22 mouse cellular contexts compared by ENCODE assay signal in the genomic region with DNA sequence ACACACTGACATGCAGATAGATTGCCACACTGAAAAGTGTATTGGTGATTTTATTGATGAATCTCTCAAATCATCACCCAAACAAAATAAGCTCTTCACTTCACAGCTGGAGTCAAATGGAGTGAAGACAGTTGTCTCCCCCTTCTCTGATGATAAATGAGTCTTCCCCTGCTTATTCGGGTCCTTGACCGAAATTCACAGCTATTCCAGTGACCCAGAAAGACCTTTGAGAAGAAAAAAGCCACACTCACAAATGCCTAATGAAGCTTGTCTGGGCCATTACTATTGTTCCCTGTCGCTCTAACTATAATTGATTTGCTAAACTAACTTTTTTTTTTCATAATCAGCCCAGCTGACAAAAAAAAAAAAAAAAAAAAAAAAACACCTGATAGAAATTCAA.
DNase-seq lines count a peak whose midpoint lies in the region; ATAC-seq and TF ChIP-seq lines count a peak whose summit lies in the region.
"Had no signal": no experiment of that assay in that cellular context is flagged by ENCODE, and none has a peak within 500 bp of the region (broad histone marks: within the 10 kb centered on the region; RNA-seq: fewer than 3 reads in every experiment).

No protein-coding gene starts in this region.

- H3K4me3 ChIP-seq in forebrain, embryonic 12.5 days (replicated peaks): no peak overlapping the region
- H3K4me3 ChIP-seq in forebrain, embryonic 16.5 days (replicated peaks; ENCODE audit: low read length): no peak overlapping the region
- no peak overlapping the region for H3K4me3 ChIP-seq in kidney, postnatal 0 days (replicated peaks; ENCODE audit: low read depth, low read length)
- H3K4me3 ChIP-seq: embryonic facial prominence, embryonic 12.5 days; forebrain, embryonic 13.5 days; gastrocnemius, adult 2 months; heart, embryonic 13.5 days had no signal

- no peaks in the 10 kb centered on the region for H3K36me3 ChIP-seq in forebrain, embryonic 12.5 days (replicated peaks)
- no peaks in the 10 kb centered on the region for H3K36me3 ChIP-seq in forebrain, embryonic 16.5 days (ENCODE audit: control insufficient read depth, insufficient read depth)
- H3K36me3 ChIP-seq in kidney, postnatal 0 days (ENCODE audit: insufficient read depth, low read length): no peaks in the 10 kb centered on the region
- H3K36me3 ChIP-seq: embryonic facial prominence, embryonic 12.5 days; heart, embryonic 13.5 days had no signal

- no peaks in the 10 kb centered on the region for H3K9me3 ChIP-seq in forebrain, embryonic 12.5 days
- H3K9me3 ChIP-seq in forebrain, embryonic 16.5 days (ENCODE audit: control insufficient read depth, low read length): no peaks in the 10 kb centered on the region
- H3K9me3 ChIP-seq in kidney, postnatal 0 days (replicated peaks; ENCODE audit: low read length): no peaks in the 10 kb centered on the region
- H3K9me3 ChIP-seq: embryonic facial prominence, embryonic 12.5 days; forebrain, embryonic 13.5 days; heart, embryonic 13.5 days had no signal

- H3K4me2 ChIP-seq in forebrain, embryonic 12.5 days: no peak overlapping the region
- H3K4me2 ChIP-seq in forebrain, embryonic 16.5 days (ENCODE audit: low read length): no peak overlapping the region
- H3K4me2 ChIP-seq in kidney, postnatal 0 days (ENCODE audit: low read length): no peak overlapping the region
- H3K4me2 ChIP-seq: embryonic facial prominence, embryonic 12.5 days; forebrain, embryonic 13.5 days; heart, embryonic 13.5 days had no signal

- DNase-seq in kidney, postnatal 0 days (ENCODE audit: low spot score): peak; percentile 12
- no peak for DNase-seq in kidney, postnatal 4 days
- DNase-seq in embryo, embryonic 10.5 days (ENCODE audit: low spot score): peak; percentile 69
- DNase-seq in mesoderm, embryonic 11.5 days (ENCODE audit: low read depth, low spot score): peak; percentile 65
- DNase-seq in cerebellum, adult 11 months: no peak
- DNase-seq in gastrocnemius, postnatal 10 days: no peak
- DNase-seq: adrenal gland, adult 2 months; adrenal gland, postnatal 25 days; cerebellum, adult 2 months; cerebellum, postnatal 10 days; gastrocnemius, adult 2 months; gastrocnemius, postnatal 36 days; heart, adult 11 months; heart, postnatal 36 days; kidney, adult 11 months had no signal

- 19% methylated on average over 3 of the region's 3 CpGs for WGBS in forebrain, embryonic 12.5 days
- 26% methylated on average over 3 of the region's 3 CpGs for WGBS in forebrain, embryonic 16.5 days
- 16% methylated on average over 3 of the region's 3 CpGs for WGBS in kidney, postnatal 0 days

- TF ChIP-seq CTCF in kidney, postnatal 0 days (IDR thresholded peaks at IDR 0.05; ENCODE audit: low read depth): no peak

- ATAC-seq in forebrain, embryonic 12.5 days (ENCODE audit: low FRiP score): 0 out of 2 replicates have a peak, but pooled peaks have one; percentile 11
- no peak for ATAC-seq in forebrain, embryonic 16.5 days
- no peak for ATAC-seq in kidney, postnatal 0 days (replicated peaks; ENCODE audit: low FRiP score, low read depth)
- ATAC-seq: forebrain, embryonic 13.5 days; hindbrain, postnatal 0 days had no signal

- peaks cover 7% of the 10 kb centered on the region; the same call in 1 of the 2 replicates for H3K4me1 ChIP-seq in forebrain, embryonic 12.5 days
- no peaks in the 10 kb centered on the region for H3K4me1 ChIP-seq in forebrain, embryonic 16.5 days (replicated peaks; ENCODE audit: control insufficient read depth, insufficient read depth, low read length)
- H3K4me1 ChIP-seq in kidney, postnatal 0 days (replicated peaks; ENCODE audit: insufficient read depth, low read length): no peaks in the 10 kb centered on the region
- H3K4me1 ChIP-seq: embryonic facial prominence, embryonic 12.5 days; forebrain, embryonic 13.5 days; heart, embryonic 13.5 days had no signal

- no peak overlapping the region for H3K27ac ChIP-seq in forebrain, embryonic 12.5 days
- no peak overlapping the region for H3K27ac ChIP-seq in forebrain, embryonic 16.5 days (ENCODE audit: low read length)
- H3K27ac ChIP-seq in kidney, postnatal 0 days: no peak overlapping the region
- H3K27ac ChIP-seq: embryonic facial prominence, embryonic 12.5 days; forebrain, embryonic 13.5 days; gastrocnemius, adult 2 months; heart, embryonic 13.5 days; hindbrain, postnatal 0 days had no signal

- no peaks in the 10 kb centered on the region for H3K27me3 ChIP-seq in forebrain, embryonic 12.5 days
- no peaks in the 10 kb centered on the region for H3K27me3 ChIP-seq in forebrain, embryonic 16.5 days (replicated peaks; ENCODE audit: control insufficient read depth, insufficient read depth, low read length)
- no peaks in the 10 kb centered on the region for H3K27me3 ChIP-seq in kidney, postnatal 0 days (ENCODE audit: insufficient read depth, low read length)
- H3K27me3 ChIP-seq: CH12.LX; embryonic facial prominence, embryonic 12.5 days; forebrain, embryonic 13.5 days; heart, embryonic 13.5 days had no signal

- no peak overlapping the region for H3K9ac ChIP-seq in forebrain, embryonic 12.5 days
- H3K9ac ChIP-seq in forebrain, embryonic 16.5 days (replicated peaks; ENCODE audit: low read depth, low read length): no peak overlapping the region
- no peak overlapping the region for H3K9ac ChIP-seq in kidney, postnatal 0 days (ENCODE audit: low read depth, low read length)
- H3K9ac ChIP-seq: embryonic facial prominence, embryonic 12.5 days; forebrain, embryonic 13.5 days; heart, embryonic 13.5 days had no signal

Comparison
In these comparisons a context has a peak if more than half of its experiments do, and no peak if none do; other contexts are left out.
1. DNase-seq: peak in kidney, postnatal 0 days (single experiment), embryo, embryonic 10.5 days (single experiment) and mesoderm, embryonic 11.5 days (single experiment); none in kidney, postnatal 4 days (0 of 2), cerebellum, adult 11 months (single experiment) and gastrocnemius, postnatal 10 days (single experiment).